Mouse (Mus musculus) spleen, postnatal 4 days (tissue): ENCODE measurements around the gene Osbpl10.
"Not testable (repeated sequence)": the region's sequence is repeated elsewhere in the genome, so short reads cannot be mapped to it uniquely, and the experiment has no call there.

Experiments used
- DNase-seq, 2 experiments: peaks; one replicate each; pipeline ENCODE4 v3.0.0; 2022; ENCODE audit warnings: low spot score in 2 of 2

Osbpl10 gene

GRCm38 (mm10) chr9:114978281-114979111 is at the start of gene Osbpl10:
Osbpl10 (plus strand) TSS chr9:114978569.
- peak in 1 of 2 experiments; percentile 66 for DNase-seq

GRCm38 (mm10) chr9:114930464-114931090 is 47.8 kb upstream of the Osbpl10 start:
- DNase-seq, result no peak

DNA sequence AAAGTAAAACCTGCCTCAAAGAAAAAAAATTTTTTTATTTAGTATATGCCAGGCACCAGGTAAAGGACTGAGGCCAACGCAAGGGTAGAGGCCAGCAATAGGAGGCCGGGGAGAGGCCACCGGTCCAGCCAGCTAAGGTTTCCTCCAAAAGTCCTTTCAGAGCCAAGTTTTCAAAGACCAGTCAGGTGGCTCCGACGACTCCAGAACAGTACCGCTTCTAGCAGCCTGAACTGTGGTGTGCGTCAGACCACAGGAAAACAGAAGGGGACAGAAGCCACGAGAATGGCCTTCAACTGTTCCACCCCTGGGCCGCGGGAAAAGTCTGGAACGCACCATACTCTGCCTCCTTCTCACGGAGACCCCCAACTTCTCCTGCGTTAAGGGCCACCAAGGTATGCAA is 45.8 kb upstream of the Osbpl10 start:
- no peak for DNase-seq

GRCm38 (mm10) chr9:114933037-114933722 is 45.2 kb upstream of the Osbpl10 start:
- peak in 1 of 2 experiments; percentile 81 for DNase-seq

DNA sequence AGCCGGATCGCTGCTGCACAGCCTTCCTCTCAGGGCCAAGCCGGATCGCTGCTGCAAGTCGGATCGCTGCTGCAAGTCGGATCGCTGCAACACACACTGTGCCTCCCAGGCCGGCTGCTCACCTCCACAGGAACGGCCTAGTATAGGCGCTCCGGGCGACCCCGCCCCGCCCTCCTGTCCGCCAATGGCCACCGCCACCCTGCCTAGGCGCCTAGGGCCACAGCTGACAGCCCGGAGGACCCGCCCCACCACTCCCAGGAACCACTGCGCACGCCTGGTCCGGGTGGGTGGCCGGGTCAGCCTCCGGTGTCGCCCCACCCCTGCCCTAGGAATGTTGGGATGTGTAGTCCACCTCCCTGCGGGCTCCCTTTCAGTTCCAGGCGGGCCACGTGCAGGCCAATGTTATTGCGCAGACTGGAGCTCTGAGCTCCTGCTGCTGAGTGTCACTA is 44.6 kb upstream of the Osbpl10 start, which contains the start of gene Gpd1l:
Gene Gpd1l, minus strand, starts transcription at position 265 of the 449 bp plus-strand sequence.
- DNase-seq, result peak; percentile 92 to 94

- DNase-seq, result no peak
Observed at GRCm38 (mm10) chr9:114934231-114934630, 44.1 kb upstream of the Osbpl10 start.

- DNase-seq, result no peak
Observed at GRCm38 (mm10) chr9:114935321-114935720, 43.0 kb upstream of the Osbpl10 start.

DNA sequence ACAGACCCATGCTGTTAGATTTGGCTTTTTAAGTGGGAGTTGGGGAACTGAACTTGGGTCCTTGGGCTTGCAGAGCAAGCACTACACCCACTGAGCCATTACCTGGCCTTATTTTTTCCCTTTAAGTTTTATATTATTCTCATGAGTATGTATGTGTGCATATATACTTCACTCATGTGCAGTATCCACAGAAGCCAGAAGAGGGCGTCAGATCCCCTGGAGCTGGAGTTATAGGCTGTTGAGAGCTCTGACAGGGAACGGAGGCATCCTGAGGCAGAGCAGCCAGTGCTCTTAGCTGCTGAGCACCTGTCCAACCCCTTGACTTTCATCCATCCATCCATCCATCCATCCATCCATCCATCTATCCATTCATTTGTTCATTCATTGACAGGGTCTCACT is 41.7 kb upstream of the Osbpl10 start:
- DNase-seq, result no peak

DNA sequence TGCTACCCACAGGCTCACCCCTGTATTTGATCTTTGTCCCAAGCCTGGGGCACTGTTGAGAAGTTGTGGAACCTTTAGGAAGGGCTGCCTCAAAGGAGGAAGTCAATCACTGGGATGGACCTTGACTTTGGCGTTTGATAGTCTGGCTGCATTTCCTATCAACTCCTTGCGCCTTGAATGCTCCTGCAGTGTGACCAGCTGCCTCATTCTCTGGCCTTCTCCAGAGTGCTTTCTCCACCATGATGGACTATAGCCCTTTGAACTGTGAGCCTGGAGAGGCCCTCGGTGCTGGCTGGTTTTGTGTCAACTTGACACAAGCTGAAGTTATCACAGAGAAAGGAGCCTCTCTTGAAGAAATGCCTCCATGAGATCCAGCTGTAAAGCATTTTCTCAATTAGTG is 33.7 kb upstream of the Osbpl10 start:
- no peak for DNase-seq

DNA sequence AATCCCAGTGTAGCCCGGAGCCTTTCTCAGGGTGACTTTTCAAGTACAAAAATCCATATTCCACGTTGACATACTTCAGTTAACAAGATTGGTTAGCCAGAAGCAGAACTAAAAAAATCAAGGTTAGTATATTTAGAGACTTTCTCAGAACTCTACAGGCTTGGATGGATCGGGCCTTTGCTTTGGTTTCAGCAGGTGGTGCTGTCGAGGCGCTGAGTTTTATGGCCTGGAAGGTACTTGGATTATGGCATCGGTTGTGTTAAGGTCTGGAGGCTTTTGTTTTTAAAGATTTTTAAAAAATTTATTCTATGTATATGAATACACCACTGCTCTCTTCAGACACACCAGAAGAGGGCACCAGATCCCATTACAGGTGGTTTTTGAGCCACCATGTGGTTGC is 32.8 kb upstream of the Osbpl10 start:
- DNase-seq, result no peak

DNA sequence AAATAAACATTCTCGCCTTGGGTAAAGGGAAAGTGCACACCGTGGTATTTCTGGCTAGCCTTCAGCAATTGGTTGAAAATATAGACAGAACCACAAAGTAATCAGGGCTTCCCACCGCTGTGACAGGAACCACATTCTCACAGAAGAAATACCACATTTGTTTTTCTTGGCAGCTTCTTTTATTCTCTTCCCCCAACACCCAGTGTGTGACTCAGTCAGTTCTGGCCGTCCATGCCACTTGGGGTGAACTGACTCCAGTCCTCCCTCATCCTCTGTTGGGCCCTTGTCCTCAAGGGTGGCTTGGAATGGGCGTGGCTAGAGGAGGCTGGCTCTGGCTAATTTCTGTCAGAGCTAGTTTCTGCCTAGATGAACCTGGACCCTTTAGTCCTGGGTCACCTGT is 30.0 kb upstream of the Osbpl10 start:
- no peak for DNase-seq

DNA sequence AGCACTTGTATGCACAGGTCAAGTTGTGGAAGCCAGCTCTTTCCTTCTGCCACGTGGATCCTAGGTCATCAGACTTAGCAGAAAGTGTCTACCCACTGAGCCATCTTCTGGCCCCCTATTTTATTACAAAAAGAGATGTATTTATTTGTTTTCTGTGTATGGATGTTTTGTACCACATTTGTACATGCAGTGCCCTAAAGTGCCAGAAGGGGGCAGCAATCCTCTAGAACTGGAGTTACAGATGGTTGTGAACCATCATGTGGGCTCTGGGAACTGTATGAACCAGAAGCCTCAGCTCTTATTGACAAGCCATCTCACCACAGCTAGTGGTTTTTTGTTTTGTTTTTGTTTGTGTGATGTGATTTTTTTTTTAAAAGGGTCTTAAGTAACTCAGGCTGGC is 25.5 kb upstream of the Osbpl10 start:
- no peak for DNase-seq

- no peak for DNase-seq
Observed at GRCm38 (mm10) chr9:114955340-114955739, 23.0 kb upstream of the Osbpl10 start.

- DNase-seq, result no peak
Observed at GRCm38 (mm10) chr9:114956945-114957344, 21.4 kb upstream of the Osbpl10 start.

GRCm38 (mm10) chr9:114960043-114960789 is 18.2 kb upstream of the Osbpl10 start:
- no peak for DNase-seq

DNA sequence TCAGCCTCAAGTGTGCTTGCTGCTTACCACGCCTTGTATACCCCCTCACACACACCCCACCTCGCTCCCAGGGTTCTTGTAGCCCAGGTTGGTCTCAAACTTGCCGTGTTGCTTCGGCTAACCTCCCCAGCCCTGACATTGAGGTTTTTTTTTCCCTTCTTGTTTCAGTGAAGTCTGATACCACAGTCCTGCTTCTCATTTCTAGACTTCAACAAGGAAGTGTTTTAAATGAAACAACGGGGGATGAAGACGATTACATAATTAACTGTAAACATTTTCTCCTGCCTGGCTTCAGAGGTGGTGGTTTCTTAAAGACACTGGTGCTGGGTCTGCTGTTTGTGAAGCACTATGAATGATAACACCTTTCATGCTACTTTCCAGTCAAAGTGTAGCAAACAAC is 17.5 kb upstream of the Osbpl10 start:
- no peak for DNase-seq

DNA sequence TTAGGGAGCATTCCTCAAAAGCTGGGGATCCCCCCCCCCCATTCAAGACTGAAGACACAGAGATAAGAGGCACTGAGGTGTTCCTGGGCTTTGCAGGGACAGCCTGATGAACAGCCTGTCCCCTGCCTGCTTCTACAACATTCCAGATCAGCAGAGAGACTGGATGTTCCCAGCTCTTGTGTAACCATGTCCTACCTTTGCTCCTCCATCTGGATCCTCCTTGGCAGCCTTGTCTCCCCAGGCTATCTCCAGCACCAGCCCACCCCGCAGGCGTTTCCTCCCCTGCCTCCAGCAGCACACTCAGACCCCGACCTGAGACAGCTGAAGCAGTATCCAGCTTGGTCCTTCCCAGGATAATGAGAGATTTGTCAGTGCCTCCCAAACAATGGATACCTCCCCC is 14.3 kb upstream of the Osbpl10 start:
- DNase-seq, result no peak

GRCm38 (mm10) chr9:114966286-114966685 is 12.1 kb upstream of the Osbpl10 start:
- DNase-seq, result not testable (repeated sequence)

DNA sequence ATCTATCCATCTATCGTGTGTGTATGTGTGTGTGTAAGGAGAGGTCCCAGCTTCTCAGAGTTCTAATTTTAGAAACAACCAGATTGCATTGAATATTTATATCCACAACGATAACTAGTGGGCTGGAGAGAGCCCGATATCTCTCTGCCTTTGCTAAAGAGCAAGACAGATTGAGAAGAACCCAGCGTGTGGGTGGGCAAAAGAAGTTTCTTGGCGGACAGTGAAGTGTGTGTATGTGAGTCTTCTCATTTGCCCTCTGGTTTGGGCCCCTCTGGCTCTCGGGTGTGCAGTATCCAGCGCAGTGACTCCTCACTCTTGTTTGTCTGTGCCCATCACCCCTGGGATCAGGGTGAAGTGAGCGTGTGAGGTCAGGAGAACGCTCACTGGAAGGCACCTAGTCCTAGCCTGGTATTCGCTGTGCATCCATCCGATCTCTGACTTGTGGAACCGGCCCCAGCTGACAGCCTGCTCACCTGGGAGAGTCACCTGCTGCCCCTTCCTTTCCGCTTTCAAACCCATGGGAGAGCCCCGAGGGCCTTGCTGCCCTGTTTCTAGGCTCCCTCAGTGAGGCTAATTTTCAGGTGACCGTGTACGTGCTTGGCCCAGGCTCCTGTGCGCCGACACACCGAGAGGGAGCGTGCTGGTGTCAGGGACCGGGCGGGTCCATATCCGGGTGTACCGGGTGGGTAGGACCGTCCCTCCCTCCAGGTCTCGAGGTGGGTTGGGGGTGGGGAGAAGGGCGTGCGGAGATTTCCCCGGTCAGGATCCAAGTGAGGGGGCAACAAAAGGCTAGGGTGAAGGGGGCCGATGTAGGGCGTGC is 698 bp upstream of the Osbpl10 start:
- no peak for DNase-seq

- no peak for DNase-seq
Observed at GRCm38 (mm10) chr9:114979969-114980368, 1.6 kb downstream of the Osbpl10 start.
